Mouse (Mus musculus): Measurements from ENCODE around the gene Fat2.

Fat2 gene

DNA sequence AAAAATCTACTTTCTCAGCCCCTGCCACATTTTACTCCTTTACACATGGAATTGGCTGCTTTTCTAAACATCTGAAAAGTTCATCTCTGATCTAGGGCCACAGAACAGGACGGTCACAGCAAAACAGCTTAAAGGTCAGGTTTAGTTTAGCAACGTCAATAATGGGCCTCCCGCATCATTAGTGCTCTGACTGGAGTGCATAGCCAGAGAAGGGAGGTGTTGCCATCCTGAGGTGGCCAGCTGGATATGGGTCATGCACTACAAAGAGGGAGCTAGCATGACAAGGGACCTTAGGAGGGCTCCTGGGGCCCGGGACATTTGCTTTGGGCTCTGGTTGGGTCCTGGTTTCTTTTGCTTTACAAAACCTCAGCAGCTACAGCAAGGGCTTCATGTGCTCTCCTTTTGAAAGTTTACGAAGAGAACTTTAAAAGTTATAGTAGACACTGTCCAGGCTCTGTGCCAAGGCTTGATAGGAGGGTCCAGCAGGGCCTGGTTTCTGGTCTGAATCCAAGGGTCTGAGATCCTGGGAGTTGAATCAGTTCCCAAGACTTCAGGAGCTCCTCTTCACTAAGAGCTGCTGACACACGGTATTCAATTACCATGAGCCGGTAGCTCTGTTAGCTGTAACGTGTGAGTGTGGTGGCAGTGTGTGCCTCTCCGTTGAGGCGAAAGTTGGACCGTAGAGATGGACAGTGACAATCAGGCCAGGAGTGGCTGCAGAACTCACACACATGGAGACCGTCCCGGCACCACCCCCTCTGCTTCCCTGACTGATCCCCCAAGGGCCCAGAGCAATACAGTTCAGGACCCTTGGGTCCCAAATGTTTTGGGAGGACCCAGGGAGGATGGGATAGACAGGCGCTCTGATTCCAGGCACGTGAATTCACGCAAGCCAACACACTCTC lies 6.2 kb downstream of the Fat2 start:
- no peak for DNase-seq (ENCODE audit: low spot score in 2 of 2)

DNA sequence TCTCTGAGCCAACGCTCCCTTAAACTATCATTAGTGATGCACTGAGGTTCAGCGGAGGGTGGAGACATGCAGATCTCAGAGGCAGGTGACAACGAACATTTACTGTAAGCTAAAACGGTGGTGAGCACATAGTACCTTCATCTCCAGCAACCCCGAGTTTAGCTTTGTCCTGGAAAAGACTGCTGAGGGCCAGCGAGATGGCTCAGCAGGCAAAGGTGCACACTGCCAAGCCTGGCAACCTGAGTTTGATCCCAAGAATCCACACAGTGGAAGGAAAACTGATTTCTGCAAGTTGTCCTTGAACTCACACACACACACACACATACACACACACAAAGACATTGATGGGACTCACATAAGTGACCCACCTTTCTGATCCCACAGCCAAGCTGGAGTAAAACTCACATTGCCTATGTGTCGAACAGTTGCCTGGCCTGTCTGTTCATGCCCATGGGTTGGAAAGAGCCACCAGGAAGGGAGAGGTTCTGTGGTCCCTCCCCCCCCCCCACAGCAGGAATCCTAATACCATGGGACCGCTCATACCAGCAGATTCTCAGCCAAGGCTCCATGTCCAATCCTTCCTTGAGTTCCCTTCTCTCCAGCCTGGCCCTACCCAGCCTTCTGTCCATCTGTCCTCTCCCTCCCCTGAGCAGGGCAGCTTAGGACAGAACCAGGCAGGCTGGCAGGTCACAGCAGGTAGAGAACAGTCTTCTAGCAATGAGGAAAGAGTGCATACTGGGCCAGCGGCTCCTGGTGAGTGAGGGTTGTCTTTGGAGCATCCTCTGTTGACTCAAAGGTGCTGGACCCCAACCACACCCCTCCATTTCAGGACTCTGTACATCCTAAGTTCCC lies 8.6 kb downstream of the Fat2 start:
- DNase-seq (ENCODE audit: low spot score in 2 of 2), result no peak

DNA sequence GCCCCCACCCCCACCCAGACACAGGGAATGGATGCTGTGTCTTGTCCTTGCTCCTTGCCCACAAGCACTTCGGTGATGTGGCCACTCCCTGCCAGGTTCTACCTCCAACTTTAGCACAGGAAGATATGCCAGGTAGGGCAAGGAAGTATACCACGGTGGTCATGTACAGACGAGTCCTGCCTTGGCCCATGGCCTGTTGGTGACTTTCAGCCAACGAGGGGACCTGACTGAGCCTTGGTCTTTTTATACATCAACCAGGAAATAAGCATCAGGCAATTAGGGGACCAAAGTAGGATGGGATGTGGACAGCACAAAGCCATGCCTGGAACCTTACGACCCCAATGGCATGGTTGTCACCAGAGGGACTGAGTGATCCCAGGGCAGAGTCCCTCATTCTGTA lies 9.3 kb downstream of the Fat2 start:
- DNase-seq (ENCODE audit: low spot score in 2 of 2), result no peak

- DNase-seq (ENCODE audit: low spot score in 2 of 2), result no peak
Observed at GRCm38 (mm10) chr11:55326211-55326610, 10.2 kb downstream of the Fat2 start.

DNA sequence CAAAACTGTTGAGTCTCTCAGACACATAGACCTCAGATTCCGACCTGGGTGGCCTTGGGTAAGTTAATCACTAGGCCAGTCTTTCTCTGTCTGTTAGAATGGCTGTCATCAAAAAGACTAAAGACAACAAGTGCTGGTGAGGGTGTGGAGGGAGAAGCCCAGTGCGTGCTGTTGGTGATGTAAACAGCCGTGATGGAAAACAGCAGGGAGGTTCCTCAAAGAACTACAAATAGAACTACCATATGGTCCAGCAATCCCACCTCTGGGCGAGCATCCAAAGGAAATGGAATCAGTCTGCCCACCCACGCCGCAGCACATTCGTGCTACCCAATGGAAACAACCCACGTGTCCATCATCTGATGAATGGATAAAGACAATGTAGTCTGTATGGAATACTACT lies 12.5 kb downstream of the Fat2 start:
- DNase-seq (ENCODE audit: low spot score in 2 of 2), result peak; percentile 35 to 42

DNA sequence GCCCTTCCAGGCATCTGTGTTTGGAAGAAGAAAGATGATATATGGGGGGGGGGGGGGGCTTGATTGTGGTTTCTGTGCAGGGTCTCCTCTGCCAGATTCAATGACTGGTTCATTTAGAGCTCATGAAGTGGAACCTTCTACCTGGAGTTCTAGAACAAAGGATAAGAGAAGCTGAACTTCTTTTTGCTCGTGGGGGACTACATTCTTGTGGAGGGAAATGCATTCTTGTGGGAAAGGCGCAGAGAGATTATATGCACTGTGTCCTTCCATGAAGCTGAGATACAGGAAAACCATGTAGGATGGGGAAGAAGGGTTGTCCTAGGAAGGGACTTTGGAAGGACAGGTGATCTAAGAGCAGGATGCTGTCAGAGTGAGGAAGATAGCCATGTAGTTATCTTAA lies 15.4 kb downstream of the Fat2 start:
- DNase-seq (ENCODE audit: low spot score in 2 of 2), result no peak

- no peak for DNase-seq (ENCODE audit: low spot score in 2 of 2)
Observed at GRCm38 (mm10) chr11:55315966-55316365, 20.4 kb downstream of the Fat2 start.

DNA sequence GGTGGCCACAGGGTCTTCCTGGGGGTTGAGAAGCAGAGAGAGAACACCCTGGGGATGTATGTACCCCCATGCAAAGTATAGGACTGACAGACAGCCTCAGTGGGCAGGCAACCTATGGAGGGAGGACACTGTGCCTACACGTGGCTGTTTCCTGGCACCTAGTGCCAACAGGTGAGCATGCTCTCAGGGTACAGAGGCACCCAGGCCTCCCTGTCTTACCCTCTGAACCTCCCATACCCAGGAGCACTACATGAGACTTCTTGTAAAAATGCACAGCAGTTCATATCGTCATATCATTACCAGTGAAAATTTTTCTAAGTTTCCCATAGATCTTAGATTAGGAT lies 21.7 kb downstream of the Fat2 start:
- DNase-seq (ENCODE audit: low spot score in 2 of 2), result no peak

GRCm38 (mm10) chr11:55313768-55314703 lies 22.3 kb downstream of the Fat2 start:
- DNase-seq (ENCODE audit: low spot score in 2 of 2), result no peak

GRCm38 (mm10) chr11:55302350-55302749 lies 34.0 kb downstream of the Fat2 start:
- DNase-seq (ENCODE audit: low spot score in 2 of 2), result no peak

GRCm38 (mm10) chr11:55293179-55293578 lies 43.2 kb downstream of the Fat2 start:
- DNase-seq (ENCODE audit: low spot score in 2 of 2), result no peak

- DNase-seq (ENCODE audit: low spot score in 2 of 2), result no peak
Observed at GRCm38 (mm10) chr11:55291901-55292300, 44.5 kb downstream of the Fat2 start.

DNA sequence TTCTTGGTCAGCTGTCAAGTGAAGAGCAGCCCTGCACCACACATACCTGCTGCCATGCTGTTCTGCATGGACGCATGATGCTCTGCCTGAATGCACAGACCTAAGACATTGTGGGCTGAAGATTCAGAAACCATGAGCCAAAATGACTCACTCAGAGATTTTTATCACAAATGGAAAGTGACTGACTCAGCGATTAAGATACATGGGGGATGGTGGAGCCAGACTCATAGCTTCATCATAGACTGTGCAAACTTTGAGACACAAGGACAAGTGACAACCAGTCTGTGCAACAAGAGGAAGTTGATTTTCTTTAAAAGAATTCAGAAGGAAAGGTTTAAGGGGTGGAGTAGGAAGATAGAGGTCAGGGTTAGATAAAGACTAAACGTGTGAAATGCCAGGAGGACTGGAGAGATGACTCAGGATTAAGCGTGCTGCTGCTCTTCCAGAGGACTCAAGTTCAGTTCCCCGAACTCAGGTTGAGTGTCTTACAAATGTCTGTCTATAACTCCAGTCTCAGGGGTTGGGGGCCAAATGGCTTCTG lies 46.4 kb downstream of the Fat2 start:
- DNase-seq (ENCODE audit: low spot score in 2 of 2), result no peak

- no peak for DNase-seq (ENCODE audit: low spot score in 2 of 2)
Observed at GRCm38 (mm10) chr11:55274756-55275155, 61.6 kb downstream of the Fat2 start.

- DNase-seq (ENCODE audit: low spot score in 2 of 2), result no peak
Observed at GRCm38 (mm10) chr11:55268580-55268979, 67.8 kb downstream of the Fat2 start.

DNA sequence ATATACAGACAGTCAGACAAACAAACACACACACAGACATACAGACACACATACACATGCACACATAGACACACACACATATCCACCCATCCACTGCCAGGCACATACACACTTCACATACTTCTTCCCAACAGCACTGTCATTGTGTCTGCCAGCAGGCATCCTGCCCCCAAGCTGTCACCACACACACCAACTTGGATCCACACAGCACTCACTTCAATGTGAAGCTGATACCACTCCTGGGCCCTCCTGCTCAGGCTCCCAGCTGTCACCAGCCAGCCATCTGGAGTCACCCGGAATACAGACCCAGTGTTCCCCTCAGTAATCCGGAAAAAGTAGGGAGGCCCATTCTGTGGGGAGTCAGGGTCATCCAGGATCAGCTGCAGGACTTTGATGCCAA lies 70.7 kb downstream of the Fat2 start:
- DNase-seq (ENCODE audit: low spot score in 2 of 2), result no peak

GRCm38 (mm10) chr11:55264318-55264717 lies 72.0 kb downstream of the Fat2 start:
- no peak for DNase-seq (ENCODE audit: low spot score in 2 of 2)

DNA sequence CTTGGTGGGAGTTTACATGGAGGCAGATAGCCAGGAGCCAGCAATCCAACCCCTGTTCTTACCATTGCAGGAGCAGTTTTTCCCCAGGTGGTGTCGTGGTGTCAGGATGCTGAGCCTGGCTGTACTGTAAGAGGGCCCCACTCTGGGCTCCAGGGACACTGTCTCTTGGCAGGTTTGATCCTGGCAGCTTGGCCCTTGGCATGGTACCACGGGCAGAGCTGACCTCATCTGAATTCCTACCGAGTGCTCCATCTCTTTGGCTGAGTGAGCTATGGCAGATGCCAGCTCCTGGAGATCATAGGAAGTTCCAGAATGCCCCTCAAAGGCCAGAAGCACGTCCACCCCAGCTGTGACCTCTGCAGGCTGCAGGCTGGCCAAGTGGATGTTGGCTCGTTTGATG lies 74.4 kb downstream of the Fat2 start:
- DNase-seq (ENCODE audit: low spot score in 2 of 2), result no peak

GRCm38 (mm10) chr11:55261105-55261504 lies 75.3 kb downstream of the Fat2 start:
- no peak for DNase-seq (ENCODE audit: low spot score in 2 of 2)

DNA sequence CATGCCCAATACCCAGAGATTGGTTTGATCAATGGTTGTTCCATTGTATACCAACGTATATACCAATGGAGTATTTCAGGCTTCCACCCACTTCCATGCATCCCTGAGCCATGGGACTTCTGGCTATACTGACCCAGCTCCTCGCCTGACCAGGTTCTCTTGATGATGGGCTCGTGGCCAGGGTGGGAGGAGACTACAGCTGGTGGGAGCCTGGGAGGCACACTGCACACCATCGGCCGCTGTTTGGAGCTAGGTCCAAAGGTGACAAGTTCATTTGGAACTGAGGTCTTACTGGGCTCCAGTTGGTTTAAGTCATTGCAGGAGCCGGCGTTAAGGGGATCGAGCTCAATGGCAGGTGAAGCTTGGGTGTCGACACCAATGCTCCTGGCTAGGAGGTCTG lies 83.0 kb downstream of the Fat2 start:
- no peak for DNase-seq (ENCODE audit: low spot score in 2 of 2)

- no peak for DNase-seq (ENCODE audit: low spot score in 2 of 2)
Observed at GRCm38 (mm10) chr11:55250527-55250926, 85.8 kb downstream of the Fat2 start.

- peak; percentile 70 to 80 for DNase-seq (ENCODE audit: low spot score in 2 of 2)
Observed at GRCm38 (mm10) chr11:55240556-55240955, 95.8 kb downstream of the Fat2 start.

All from frontal cortex, postnatal 14 days (tissue).